Mouse (Mus musculus) heart, adult 2 months (tissue): ENCODE measurements around the gene Fam189a2.

Source experiments
- CTCF ChIP-seq: fragments of 200-600 bp; IDR thresholded peaks from 2 replicates; pipeline ENCODE4 v1.8.1; 2022; ENCODE audit warnings: antibody characterized with exemption, mild to moderate bottlenecking, moderate library complexity
- EP300 ChIP-seq: fragments of 200-500 bp; IDR thresholded peaks from 2 replicates; pipeline ENCODE4 v1.6.1; 2011; ENCODE audit warnings: low read depth, low read length, control low read depth; ENCODE audit not compliant: insufficient read depth

- TF ChIP-seq EP300 = no peak
- TF ChIP-seq CTCF = no peak
Measured at GRCm38 (mm10) chr19:24019609-24020008, 11.2 kb downstream of the Fam189a2 start.
